Mouse (Mus musculus) ZHBTc4 (cell line): ENCODE measurements around the gene Adad1.

ENCODE experiments used
- DNase-seq: peaks from one replicate; pipeline ENCODE4 v3.0.0-alpha.2; 2011; ENCODE audit warnings: low read depth, low spot score

Adad1 gene

GRCm38 (mm10) chr3:37169283-37169682 is 106.0 kb downstream of the Adad1 start:
- DNase-seq, result no peak
